Mouse (Mus musculus) frontal cortex, adult 2 months (tissue): ENCODE measurements around the gene Rpl35. TPM values are rescaled to one million over a fixed set of nuclear protein-coding genes. Genes with fewer than 3 reads are reported as not detected.
A peak's percentile ranks its signal among the peaks of the same experiment; 100 is the strongest.
"Not testable (repeated sequence)": the region's sequence is repeated elsewhere in the genome, so short reads cannot be mapped to it uniquely, and the experiment has no call there.

Experiments used
- DNase-seq, 2 experiments: peaks; one replicate each; pipeline ENCODE4 v3.0.0; 2022; ENCODE audit warnings: low spot score in 1 of 2; ENCODE audit errors: extremely low spot score in 1 of 2
- polyA plus RNA-seq: library from polyadenylated mRNA; depleted of rRNA; stranded (reverse); fragments of >200 nt; gene quantifications from 2 replicates; pipeline ENCODE4 v1.2.3, GENCODE M21; 2012; rRNA removed

The Rpl35 gene
- 260 and 302 TPM in 2 replicates for polyA plus RNA-seq

DNA sequence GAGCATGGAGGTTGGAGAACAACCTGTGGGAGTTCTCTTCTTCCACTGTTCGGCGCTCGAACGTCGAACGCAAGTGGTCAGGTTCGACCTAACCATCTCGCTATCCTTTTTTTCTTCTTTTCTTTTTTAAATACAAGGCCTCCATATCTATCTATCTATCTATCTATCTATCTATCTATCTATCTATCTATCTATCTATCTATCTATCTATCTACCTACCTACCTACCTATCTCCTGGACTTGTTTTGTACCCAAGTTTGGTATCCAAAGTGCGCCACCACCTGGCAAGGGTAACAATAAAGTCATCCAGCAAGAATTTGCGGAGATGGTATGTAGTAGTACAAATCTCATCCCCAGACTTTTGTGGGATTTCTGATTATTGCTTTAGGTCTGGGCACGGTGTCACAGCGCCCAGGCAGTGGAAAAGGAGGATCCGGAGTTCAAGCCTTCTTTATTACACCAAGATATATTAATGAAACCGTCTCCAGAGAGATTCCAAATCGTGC is at the start of gene Rpl35:
Gene Rpl35, minus strand, starts transcription at position 51 of the 506 bp plus-strand sequence.
- peak in 1 of 2 experiments; percentile 56 for DNase-seq

DNA sequence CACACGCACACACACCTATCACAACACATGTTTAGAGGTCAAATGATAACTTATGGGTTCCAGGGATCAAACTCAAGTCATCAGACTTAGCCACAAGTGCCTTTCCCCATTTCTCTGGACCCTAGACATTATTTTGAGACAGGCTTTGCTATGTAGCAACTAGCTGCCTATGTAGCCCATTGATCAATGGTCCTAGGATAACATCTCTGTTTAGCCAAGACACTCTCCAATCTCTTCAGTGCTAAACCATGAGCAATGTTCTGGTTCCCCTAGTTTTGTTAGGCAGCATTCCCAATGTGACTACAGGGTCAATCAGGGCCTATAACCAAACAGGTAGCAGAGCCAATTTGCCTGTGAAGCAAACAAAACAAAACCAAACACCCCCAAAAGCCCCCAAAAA is 43.1 kb upstream of the Rpl35 start:
- DNase-seq, result no peak

DNA sequence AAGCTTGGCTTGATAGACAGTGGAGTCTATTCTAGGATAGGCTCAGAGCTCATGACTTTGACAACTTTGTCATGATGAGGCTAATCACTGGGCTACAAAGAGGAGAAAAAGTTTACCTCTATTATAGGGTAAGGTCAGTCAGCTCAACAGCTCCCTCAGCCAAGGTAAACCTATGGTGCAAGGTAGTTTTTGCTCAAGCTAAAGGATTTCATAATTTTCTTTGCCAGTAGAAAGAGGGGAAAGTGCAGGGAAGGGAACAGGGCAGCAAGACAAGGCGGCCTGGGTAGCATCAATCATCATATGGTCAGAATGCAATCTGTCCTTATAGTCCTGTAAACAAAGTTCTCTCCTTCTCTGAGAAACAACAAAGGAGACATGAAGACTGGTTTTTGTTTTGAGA is 34.8 kb upstream of the Rpl35 start:
- DNase-seq, result no peak

DNA sequence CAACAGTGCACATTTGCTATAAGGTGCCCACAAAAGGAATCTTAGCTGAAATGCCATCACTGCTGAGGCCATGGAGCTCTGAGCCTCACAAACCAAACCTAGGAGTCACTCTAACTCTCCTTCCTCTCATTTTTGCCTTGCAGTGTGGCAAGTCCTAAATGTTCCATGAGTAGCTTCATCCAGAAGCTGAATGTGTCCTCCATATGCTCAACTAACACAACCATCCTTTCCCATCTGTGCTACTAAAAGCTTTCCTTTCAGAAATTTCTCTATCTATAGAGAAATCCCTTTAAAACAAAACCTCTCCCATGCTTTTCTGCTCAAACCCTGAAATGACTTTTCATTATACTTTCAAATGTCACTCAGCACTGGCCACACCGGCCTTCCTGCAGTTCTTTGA is 26.2 kb upstream of the Rpl35 start:
- DNase-seq, result peak in 1 of 2 experiments; percentile 35

DNA sequence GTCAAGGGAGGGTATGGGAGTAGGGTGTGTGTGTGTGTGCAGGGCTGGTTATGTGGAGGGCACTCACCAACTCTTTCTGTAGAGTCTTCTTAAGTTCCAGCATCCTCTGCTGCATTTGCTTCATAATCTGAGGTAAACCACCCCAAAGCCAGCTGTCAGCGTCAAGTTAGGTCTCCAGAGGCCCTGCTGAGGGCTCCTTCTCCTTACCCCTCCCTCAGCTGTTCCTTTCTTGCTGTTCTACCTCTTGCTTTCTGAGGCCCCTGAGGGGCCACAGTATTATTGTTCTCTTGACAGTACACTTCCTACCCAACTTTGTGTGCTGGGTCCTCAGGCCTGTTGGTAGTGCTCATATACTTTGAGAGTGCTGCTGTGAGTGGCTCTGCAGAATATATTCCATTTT is 14.6 kb upstream of the Rpl35 start:
- no peak for DNase-seq

DNA sequence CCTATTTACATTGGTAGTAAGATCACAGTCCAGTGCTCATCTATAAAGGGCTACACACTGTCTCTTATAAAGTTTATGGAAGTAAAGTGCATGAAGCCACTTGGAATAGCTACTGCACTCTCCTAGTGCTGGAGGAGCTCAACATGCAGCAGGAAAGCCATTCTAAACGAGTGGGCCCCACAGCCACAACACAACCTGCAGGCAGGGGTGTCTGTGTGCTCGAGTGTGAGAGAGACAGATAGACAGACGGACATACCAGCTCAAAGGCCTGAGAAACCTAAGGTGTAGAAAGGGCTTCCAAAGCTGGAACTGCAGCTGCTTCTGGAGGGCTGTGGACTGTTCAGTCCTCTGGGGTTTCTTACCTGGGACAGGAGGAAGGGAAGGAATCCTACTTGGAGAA is 11.2 kb upstream of the Rpl35 start:
- DNase-seq, result no peak

DNA sequence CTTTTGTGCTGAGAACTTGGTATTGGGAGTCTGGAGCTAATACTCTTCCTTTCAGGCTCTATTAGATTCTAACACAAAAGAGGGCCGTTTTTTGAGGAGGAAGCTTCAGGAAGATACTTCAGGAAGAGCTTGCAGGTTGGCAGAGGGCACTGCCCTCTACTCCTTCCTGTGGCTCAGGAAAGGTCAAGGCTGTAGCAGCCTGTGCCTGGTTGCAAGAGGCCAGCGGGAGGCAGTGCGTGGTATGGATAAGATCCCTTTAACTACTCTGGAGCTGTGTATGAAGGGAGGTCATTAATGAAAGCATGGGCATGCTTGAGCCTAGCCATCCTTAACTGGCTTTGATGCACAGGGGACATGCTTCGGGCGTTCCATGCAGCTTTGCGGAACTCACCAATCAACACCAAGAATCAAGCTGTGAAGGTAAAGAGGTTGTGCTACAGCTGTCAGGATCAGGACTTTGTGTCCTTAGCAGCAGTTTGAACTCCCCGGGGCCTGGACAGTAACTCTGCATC is 7.4 kb upstream of the Rpl35 start:
- DNase-seq, result no peak

DNA sequence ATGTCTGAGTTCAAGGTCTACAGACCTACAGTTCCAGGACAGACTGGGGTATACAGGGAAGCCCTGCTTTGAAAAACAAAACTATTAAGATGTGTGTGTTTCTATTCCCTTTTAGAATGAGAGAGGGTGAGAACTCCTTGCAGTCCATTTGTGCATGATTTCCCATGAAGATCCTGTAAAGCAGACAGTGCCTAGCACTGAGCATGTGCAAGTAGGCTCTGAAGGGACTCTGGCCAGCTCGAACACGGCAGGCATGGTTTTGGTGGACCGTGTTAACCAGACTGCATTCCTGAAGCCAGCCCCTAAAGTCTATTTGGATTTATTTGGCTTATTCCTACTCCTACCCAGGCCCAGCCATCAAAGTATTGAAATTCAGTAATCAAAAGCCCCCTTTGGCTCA is 6.5 kb upstream of the Rpl35 start:
- no peak for DNase-seq

DNA sequence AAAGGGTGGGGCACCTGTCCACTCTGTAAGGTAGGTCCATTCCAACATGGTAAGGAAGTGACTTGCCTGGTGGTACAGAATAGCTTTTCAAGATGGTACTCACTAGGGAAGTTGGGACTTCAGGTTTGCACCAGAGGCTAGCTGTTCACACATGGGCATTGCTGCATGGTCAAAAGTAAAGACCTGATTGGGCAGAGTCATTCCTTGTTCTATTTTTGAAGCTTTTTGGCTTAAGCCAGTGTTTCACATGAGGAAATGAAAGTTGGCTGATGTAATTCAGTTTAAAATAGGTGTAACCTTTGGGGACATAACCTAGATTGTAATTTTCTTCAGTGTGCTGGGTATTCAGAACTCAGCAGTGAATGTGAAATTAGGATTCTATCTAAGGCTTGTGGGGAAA is 5.8 kb upstream of the Rpl35 start:
- no peak for DNase-seq

DNA sequence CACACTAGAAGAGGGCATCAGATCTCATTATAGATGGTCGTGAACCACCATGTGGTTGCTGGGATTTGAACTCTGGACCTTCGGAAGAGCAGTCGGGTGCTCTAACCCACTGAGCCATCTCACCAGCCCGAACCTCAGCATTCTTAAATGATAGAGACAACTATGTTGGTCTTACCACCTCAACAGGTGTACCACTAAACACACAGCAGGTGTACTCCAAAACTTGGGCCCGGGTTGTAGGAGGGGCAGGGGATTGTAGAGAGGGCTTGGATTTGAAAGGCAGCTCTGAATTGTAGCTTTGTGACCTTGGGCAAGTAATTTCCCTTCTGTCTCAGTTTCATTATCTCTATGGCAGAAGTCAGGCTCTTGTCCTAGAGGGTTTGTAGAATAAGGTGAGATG is 4.7 kb upstream of the Rpl35 start:
- DNase-seq, result not testable (repeated sequence)

DNA sequence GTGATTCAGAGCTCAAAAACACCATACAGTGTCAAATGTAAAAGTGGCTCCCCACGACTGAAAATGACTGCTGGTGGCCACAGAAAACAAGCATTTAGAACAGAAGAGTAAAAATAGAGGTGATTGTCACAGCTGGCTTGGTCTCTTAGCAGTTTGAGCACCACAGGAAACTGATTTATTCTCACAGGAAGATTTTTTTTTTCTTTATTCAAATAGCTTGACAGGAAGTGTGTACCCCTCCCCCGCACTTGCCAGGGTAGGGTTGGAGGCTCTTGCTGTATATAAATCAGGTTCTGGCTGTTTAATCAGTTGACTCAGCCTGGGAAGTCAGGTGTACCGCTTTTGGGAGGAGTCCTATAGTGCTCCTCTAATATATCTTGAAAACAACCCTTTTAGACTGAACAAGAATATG is 3.5 kb upstream of the Rpl35 start:
- peak in 1 of 2 experiments; percentile 72 for DNase-seq

DNA sequence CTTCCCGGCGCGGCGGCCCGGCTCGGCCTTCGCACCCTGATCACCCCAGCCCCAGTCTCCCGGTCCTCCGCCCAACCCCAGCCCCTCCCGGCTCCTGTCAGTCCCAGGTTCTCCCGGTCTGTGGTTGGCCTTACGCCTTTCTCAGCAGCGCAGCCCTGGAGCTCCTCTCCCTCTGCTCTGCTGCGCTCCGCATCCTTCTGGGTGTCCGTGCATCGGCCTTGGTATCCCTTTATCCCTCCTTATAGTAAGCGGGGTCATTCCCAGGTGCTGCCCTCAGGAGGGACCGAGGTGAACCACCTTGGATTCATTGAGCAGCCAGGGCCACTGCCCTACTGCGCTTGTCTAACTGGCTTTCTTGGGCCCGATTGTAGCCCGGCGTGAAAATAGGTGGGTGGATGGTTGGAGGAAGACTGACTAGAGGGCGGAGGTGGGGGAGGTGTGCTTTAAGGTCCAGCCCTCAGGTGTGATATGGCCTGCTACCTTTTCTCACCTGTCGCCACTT is 3.0 kb upstream of the Rpl35 start:
- peak in 1 of 2 experiments; percentile 30 for DNase-seq

DNA sequence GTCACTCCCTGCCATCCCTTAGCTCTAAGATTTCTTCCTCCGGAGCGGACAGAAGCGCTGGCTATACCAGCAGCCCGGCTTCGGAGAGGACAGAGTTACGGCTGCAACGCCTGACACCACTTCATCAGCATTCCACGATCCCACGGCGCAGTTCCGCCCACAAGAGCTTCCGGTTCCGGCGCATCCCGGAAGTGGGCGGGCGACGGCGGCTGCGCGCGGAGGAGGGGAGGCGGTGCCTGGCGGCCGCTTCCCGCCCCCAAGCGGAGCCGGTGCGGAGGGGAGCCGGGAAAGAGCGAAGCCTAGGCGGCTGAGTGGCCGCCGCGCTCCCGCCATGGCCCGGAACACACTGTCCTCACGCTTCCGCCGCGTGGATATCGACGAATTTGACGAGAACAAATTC is 2.4 kb upstream of the Rpl35 start:
- DNase-seq, result peak; percentile 87 to 96

DNA sequence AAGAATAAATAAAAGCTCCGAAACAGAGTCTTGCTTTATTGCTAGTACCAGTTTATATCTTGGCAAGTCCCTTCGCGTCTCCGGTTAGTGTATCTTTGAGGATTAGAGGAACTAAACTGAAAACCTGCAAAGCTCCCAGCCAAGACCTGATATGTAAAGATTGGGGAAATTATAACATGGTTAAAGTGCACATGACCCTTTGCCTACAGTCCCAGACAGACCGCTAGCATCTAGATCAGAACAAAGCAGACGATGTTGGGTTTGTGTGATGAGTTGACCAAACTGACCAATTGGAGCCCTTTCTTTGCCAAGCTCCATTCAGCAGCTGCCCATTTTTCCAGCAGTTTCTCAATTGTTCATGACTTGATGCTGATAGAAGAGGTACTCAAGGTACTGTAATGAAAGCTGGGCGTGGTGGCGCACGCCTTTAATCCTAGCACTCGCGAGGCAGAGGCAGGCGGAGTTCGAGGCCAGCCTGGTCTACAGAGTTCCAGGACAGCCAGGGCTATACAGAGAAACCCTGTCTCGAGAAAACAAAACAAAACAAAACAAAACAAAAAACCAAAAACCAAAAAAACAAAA is 816 bp upstream of the Rpl35 start:
- no peak for DNase-seq

DNA sequence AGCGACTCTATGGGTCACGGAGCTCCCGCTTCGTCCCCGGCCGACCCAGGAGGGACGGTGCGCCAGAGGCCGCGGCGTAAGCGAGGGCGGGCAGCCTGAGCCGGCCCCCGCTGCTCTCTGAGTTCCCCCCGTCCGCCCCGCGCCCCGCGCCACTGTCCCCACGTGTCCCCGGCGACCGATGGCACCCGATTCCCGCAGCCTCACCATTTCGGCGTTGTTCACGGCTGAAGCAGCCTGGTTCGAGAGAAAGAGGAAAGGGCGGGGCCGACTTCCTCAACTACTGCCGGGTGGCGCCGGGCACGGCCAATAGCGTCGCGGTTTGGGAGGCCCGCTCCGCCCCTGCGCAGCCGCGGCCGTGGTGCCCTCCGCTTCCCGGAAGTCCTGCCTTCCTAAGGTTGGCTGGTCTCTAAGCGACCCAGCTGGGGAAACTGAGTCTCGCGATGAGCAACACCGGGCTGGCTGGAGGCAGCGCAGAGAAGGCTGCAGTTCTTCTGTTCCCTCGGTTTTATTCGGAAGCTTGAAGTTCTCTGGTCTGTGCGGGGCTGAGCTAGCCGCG is 466 bp downstream of the Rpl35 start, which contains the start of gene Arpc5l:
Gene Arpc5l, plus strand, starts transcription at position 469 of the 556 bp plus-strand sequence.
- peak; percentile 84 to 94 for DNase-seq

DNA sequence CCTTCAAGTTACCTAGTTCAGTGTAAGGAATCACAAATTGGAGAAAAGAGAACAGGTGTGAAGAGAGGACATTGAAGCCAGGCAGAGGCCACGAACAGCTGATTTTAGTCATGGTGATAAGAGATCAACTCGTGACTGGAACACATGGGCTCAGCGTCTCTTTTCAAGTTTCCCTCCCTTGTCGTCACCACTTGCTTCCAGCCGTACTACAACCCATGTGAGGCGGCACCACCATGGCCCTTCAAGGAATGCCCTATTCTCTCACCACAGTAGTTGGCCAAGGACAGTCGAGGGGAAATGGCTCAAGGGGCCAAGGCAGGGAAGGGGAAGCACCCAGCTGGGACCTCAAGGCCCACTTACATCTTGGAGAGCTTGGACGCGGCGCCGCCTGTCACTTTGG is 1.1 kb downstream of the Rpl35 start:
- no peak for DNase-seq

DNA sequence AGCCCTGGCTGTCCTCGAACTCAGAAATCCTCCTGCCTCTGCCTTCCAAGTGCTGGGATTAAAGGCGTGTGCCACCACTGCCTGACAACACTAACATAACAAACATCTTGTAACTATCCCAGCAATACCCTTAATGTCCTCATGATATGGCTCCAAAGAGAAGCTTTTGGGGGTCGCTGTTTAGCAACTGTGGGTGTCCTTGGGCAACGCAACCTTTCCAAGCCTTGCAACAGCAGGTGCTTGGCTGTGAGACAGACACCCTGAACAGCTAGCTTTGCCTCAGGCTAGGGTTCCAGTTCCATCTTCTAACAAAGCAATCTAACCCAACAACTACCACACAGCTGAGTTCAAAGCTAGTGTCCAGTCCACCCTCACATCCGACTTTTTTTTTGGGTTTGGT is 1.9 kb downstream of the Rpl35 start:
- no peak for DNase-seq

DNA sequence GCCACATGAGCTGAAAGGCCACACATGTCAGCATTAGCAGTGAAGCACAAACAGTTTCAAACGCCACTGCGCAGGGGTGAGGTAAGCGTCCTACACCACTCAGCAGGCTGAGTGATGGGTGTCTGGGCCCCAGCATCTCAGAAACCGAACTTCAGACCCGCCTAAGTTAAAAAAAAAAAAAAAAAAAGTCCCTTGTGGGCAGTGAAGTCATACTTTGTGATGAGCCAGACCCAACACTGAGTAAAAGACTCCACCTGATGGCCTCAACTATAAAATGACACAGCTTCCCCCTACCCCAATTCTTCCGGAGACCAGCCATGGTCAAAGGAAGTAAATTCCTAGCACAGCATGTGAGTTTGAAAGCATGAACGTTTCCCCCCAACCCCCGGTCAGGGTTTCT is 2.3 kb downstream of the Rpl35 start:
- no peak for DNase-seq

DNA sequence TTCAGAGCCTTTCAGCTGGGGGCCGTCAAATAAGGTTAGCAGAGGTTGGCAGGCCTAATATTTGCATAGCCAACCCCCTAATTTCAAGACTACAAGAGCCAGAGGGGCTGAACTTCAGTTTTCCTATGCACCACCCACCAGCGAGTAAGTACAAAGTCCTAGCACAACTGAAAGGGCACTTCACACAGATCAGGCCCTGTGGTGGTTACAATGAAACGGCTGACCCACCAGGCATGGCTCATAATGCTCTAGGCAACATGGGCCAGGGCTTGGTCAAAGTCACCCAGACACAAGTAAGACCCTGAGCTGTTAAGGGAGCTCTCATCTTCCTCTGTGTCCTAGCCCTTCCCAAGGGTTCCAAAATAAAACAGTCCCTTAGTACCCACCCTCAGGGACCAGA is 3.6 kb downstream of the Rpl35 start:
- DNase-seq, result no peak

DNA sequence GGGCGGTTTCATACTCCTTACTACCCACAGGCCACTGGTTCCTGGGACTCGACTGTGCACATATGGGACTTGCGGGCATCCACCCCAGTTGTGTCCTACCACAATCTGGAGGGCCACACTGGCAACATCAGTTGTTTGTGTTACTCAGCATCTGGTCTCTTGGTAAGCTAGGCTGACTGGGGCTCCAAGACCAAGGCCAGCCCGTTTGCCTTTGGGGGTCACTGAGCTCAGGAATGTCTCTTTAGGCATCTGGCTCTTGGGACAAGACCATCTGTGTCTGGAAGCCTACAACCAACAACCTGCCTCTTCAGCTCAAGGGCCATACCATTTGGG is 4.9 kb downstream of the Rpl35 start:
- no peak for DNase-seq

DNA sequence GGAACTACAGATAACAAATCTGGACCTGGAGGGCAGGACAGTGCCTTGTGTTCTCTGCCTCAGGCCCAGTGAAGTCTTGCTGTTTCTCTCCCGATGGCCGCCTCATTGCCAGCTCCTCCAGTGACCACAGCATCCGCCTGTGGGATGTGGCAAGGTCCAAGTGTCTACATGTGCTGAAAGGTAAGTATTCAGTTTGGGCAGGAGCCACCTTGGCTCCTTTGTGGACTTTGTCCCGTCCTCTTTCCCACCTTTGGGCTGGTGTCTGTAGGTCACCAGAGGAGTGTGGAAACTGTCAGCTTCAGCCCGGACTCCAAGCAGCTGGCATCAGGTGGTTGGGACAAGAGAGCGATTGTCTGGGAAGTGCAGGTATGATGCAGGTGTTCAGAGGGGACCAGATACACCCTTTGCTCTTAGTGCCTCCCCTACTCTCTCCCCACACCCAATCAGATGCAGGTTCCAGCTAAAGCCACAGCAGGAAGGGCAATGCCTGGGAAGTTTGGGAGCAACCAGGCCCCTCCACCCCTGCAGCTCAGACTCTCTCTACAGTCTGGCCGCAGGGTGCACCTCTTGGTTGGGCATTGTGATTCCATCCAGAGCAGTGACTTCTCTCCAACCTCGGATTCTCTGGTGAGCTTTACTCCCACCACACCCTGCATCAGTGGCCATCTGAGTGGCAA is 5.4 kb downstream of the Rpl35 start:
- DNase-seq, result no peak

DNA sequence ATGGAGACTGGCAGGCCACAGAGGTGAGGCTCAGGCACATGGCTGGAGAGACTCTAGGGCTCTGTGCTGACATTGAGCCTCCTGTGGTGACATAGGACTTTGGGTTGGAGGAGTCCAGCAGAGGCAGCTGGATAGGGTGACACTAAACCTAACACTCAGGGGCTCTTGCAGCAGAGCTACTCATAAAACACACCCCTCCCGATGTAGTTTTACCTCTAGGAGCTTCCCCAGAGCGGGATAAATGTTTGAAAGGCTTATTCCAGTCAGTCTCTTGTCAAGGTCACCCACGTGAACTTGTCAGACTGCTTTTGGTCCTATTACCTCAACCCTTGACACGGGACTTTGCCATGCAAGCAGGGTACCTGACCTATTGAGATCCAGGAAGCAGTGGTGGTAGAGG is 6.0 kb downstream of the Rpl35 start:
- no peak for DNase-seq
